Mouse (Mus musculus): ENCODE results near the gene Gdf11.

- TF ChIP-seq POLR2A (IDR thresholded peaks at IDR 0.05; ENCODE audit: borderline replicate concordance, extremely low read depth, insufficient read depth, insufficient read length, poor library complexity, severe bottlenecking) (no peak), CTCF (IDR thresholded peaks at IDR 0.05; ENCODE audit: borderline replicate concordance, extremely low read depth, insufficient read depth, insufficient read length) (no peak)
Measured at GRCm38 (mm10) chr10:128918246-128918645, 26.7 kb upstream of the Gdf11 start.

Data from brain, embryonic 14.5 days (tissue).